Comparison of ENCODE assay signal across 11 mouse cellular contexts in the genomic region with DNA sequence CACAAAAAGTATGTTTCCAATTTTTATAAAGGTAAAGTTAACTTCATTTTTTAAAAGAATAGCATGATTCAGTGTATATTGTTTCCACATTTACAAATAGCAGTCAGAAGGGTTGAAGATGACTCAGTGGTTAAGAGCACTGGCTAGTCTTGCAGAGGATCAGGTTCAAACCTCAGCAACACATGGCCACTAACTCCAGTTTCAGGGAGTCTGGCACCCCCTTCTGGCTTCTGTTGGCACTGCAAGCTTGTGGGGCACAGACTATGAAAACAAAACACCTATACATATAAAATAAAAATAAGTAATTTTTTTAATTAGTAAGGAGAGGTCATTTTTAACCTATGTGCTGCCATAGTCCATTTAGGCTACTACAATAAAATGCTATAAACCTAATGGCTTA.
DNase-seq lines count a peak whose midpoint lies in the region; ATAC-seq and TF ChIP-seq lines count a peak whose summit lies in the region.
"Had no signal": no experiment of that assay in that cellular context is flagged by ENCODE, and none has a peak within 500 bp of the region (broad histone marks: within the 10 kb centered on the region; RNA-seq: fewer than 3 reads in every experiment).

No protein-coding gene starts in this region.

- H3K9ac ChIP-seq in hindbrain, postnatal 0 days (replicated peaks; ENCODE audit: low read length): no peak overlapping the region
- no peak overlapping the region for H3K9ac ChIP-seq in hindbrain, embryonic 16.5 days (ENCODE audit: low read depth, low read length)
- H3K9ac ChIP-seq: stomach, embryonic 15.5 days had no signal

- no peak overlapping the region for H3K4me3 ChIP-seq in hindbrain, postnatal 0 days (ENCODE audit: low read length)
- H3K4me3 ChIP-seq in hindbrain, embryonic 16.5 days (ENCODE audit: low read length): no peak overlapping the region
- no peak overlapping the region for H3K4me3 ChIP-seq in G1E (ENCODE audit: low read depth, low read length)
- H3K4me3 ChIP-seq: erythroblast, embryonic 14.5 days; stomach, embryonic 15.5 days had no signal

- H3K36me3 ChIP-seq in hindbrain, postnatal 0 days (ENCODE audit: insufficient read depth, low read length): no peaks in the 10 kb centered on the region
- no peaks in the 10 kb centered on the region for H3K36me3 ChIP-seq in hindbrain, embryonic 16.5 days (ENCODE audit: control insufficient read depth, insufficient read depth, low read length)
- H3K36me3 ChIP-seq in G1E (replicated peaks): no peaks in the 10 kb centered on the region
- H3K36me3 ChIP-seq: stomach, embryonic 15.5 days had no signal

- ATAC-seq in hindbrain, postnatal 0 days: no peak
- ATAC-seq in hindbrain, embryonic 16.5 days: no peak
- no peak for ATAC-seq in G1E (ENCODE audit: extremely low read depth, insufficient number of reproducible peaks, low FRiP score, poor library complexity, severe bottlenecking)

- no peak for DNase-seq in hindbrain, postnatal 0 days (ENCODE audit: low spot score)
- DNase-seq in 3T3-L1 (ENCODE audit: low read depth, low spot score): peak; percentile 60
- no peak for DNase-seq in G1E (ENCODE audit: low spot score)
- DNase-seq in lung, postnatal 10 days: peak; percentile 12
- DNase-seq in frontal cortex, postnatal 10 days (ENCODE audit: low spot score in 2 of 2): no peak
- no peak for DNase-seq in layer of hippocampus, adult 9-11 months
- no peak for DNase-seq in embryo, embryonic 11 days
- DNase-seq: left cerebral cortex, postnatal 4 days had no signal

- no peaks in the 10 kb centered on the region for H3K9me3 ChIP-seq in hindbrain, postnatal 0 days (ENCODE audit: low read length)
- no peaks in the 10 kb centered on the region for H3K9me3 ChIP-seq in hindbrain, embryonic 16.5 days (ENCODE audit: control insufficient read depth, low read length)
- H3K9me3 ChIP-seq in G1E (replicated peaks): no peaks in the 10 kb centered on the region
- H3K9me3 ChIP-seq: stomach, embryonic 15.5 days had no signal

- peak; percentile 47 for TF ChIP-seq CTCF in hindbrain, postnatal 0 days (IDR thresholded peaks at IDR 0.05; ENCODE audit: low read depth)
- TF ChIP-seq CTCF in G1E (IDR thresholded peaks at IDR 0.05; ENCODE audit: low read depth, low read length): 0 out of 2 replicates have a peak, but pooled peaks have one; percentile 10

- H3K27me3 ChIP-seq in hindbrain, postnatal 0 days (ENCODE audit: insufficient read depth, low read length): no peaks in the 10 kb centered on the region
- no peaks in the 10 kb centered on the region for H3K27me3 ChIP-seq in hindbrain, embryonic 16.5 days (replicated peaks; ENCODE audit: control insufficient read depth, insufficient read depth, low read length)
- no peaks in the 10 kb centered on the region for H3K27me3 ChIP-seq in G1E (ENCODE audit: insufficient read depth, low read length)
- H3K27me3 ChIP-seq: stomach, embryonic 15.5 days had no signal

- no peaks in the 10 kb centered on the region for H3K4me1 ChIP-seq in hindbrain, postnatal 0 days (ENCODE audit: insufficient read depth, low read length)
- H3K4me1 ChIP-seq in hindbrain, embryonic 16.5 days (ENCODE audit: control insufficient read depth, insufficient read depth, low read depth, low read length): no peaks in the 10 kb centered on the region
- H3K4me1 ChIP-seq in G1E (ENCODE audit: insufficient read depth, low read depth, low read length): no peaks in the 10 kb centered on the region
- H3K4me1 ChIP-seq: stomach, embryonic 15.5 days had no signal

- H3K27ac ChIP-seq in hindbrain, postnatal 0 days: no peak overlapping the region
- H3K27ac ChIP-seq in hindbrain, embryonic 16.5 days (ENCODE audit: low read depth, low read length): no peak overlapping the region
- H3K27ac ChIP-seq: stomach, embryonic 15.5 days had no signal

- H3K4me2 ChIP-seq in hindbrain, postnatal 0 days (ENCODE audit: low read depth, low read length): no peak overlapping the region
- no peak overlapping the region for H3K4me2 ChIP-seq in hindbrain, embryonic 16.5 days (ENCODE audit: low read length)
- H3K4me2 ChIP-seq: stomach, embryonic 15.5 days had no signal

Comparison
In these comparisons a context has a peak if more than half of its experiments do, and no peak if none do; other contexts are left out.
1. DNase-seq: peak in 3T3-L1 (single experiment) and lung, postnatal 10 days (single experiment); none in hindbrain, postnatal 0 days (single experiment), G1E (single experiment), frontal cortex, postnatal 10 days (0 of 2), layer of hippocampus, adult 9-11 months (single experiment) and embryo, embryonic 11 days (single experiment).